Mouse (Mus musculus): ENCODE measurements around the gene Hoxb13. TPM values are rescaled to one million over a fixed set of nuclear protein-coding genes. Genes with fewer than 3 reads are reported as not detected.

Hoxb13 gene
- polyA plus RNA-seq, 2 experiments, result not detected

- Histone ChIP-seq H3K9me3 (ENCODE audit: control insufficient read depth, low read length) (no peaks in the 10 kb centered on the region), H3K9ac (ENCODE audit: low read depth, low read length, severe bottlenecking) (no peak overlapping the region), H3K4me3 (replicated peaks; ENCODE audit: low read length) (no peak overlapping the region), H3K4me1 (ENCODE audit: control insufficient read depth, insufficient read depth, low read length) (no peaks in the 10 kb centered on the region), H3K36me3 (ENCODE audit: control insufficient read depth, insufficient read depth, low read length) (no peaks in the 10 kb centered on the region), H3K4me2 (replicated peaks; ENCODE audit: low read depth, low read length, severe bottlenecking) (no peak overlapping the region), H3K27me3 (ENCODE audit: control insufficient read depth, insufficient read depth, low read length) (peaks cover 96% of the 10 kb centered on the region), H3K27ac (replicated peaks; ENCODE audit: low read depth, low read length) (no peak overlapping the region)
- WGBS, result 2% methylated on average over 6 of the region's 6 CpGs
- DNase-seq (ENCODE audit: low spot score) (no peak), ATAC-seq (ENCODE audit: low FRiP score, low read depth) (no peak)
- no peak for TF ChIP-seq POLR2A (IDR thresholded peaks at IDR 0.05; ENCODE audit: borderline replicate concordance, extremely low read depth, insufficient read depth, insufficient read length)
Measured at GRCm38 (mm10) chr11:96174881-96175280, 19.2 kb upstream of the Hoxb13 start.

- H3K4me2 ChIP-seq (replicated peaks; ENCODE audit: low read depth, low read length, severe bottlenecking), result no peak overlapping the region
Measured at GRCm38 (mm10) chr11:96175511-96175910, 18.6 kb upstream of the Hoxb13 start.

DNA sequence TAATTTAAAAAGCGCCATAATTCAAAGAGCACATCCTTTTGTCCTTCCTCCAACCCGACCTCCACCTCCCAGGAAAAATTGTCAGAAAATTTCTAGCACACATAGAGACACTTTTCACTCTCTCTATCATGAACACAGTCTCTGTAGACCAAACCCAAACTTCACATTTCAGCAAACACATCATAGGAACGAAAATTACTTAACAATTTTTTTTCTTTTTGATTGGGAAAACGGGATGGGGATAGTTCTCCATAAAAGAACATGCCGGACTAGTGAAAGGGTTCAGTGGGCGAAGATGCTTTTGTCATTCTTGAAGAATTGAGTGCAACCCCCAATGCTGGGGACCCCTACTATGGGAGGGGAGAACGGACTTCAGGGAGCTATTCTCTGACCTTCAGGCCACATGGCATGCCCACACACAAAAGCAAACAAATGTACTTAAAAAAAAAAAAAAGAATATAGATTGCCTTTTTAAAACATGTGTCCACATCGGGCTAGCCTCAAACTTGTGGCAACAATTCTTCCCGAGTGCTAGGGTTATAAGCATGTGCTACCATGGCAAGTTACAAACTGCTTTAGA, 18.1 kb upstream of the Hoxb13 start:
- no peaks in the 10 kb centered on the region for H3K4me1 ChIP-seq (ENCODE audit: control insufficient read depth, insufficient read depth, low read length)
- H3K36me3 ChIP-seq (ENCODE audit: control insufficient read depth, insufficient read depth, low read length), result no peaks in the 10 kb centered on the region
- no peaks in the 10 kb centered on the region for H3K9me3 ChIP-seq (ENCODE audit: control insufficient read depth, low read length)
- no peak for TF ChIP-seq POLR2A (IDR thresholded peaks at IDR 0.05; ENCODE audit: borderline replicate concordance, extremely low read depth, insufficient read depth, insufficient read length)
- DNase-seq (ENCODE audit: low spot score) (no peak), ATAC-seq (ENCODE audit: low FRiP score, low read depth) (no peak)
- WGBS, result 4% methylated on average over 9 of the region's 9 CpGs
- no peak overlapping the region for H3K9ac ChIP-seq (ENCODE audit: low read depth, low read length, severe bottlenecking)
- no peak overlapping the region for H3K4me2 ChIP-seq (replicated peaks; ENCODE audit: low read depth, low read length, severe bottlenecking)
- H3K4me3 ChIP-seq (replicated peaks; ENCODE audit: low read length), result no peak overlapping the region
- peaks cover 95% of the 10 kb centered on the region for H3K27me3 ChIP-seq (ENCODE audit: control insufficient read depth, insufficient read depth, low read length)
- H3K27ac ChIP-seq (replicated peaks; ENCODE audit: low read depth, low read length), result no peak overlapping the region

More at GRCm38 (mm10) chr11:96175511-96175910, 18.6 kb upstream of the Hoxb13 start:
- DNase-seq (ENCODE audit: low spot score), result no peak
- Histone ChIP-seq H3K27ac (replicated peaks; ENCODE audit: low read depth, low read length) (no peak overlapping the region), H3K4me3 (replicated peaks; ENCODE audit: low read length) (no peak overlapping the region), H3K4me1 (ENCODE audit: control insufficient read depth, insufficient read depth, low read length) (no peaks in the 10 kb centered on the region), H3K27me3 (ENCODE audit: control insufficient read depth, insufficient read depth, low read length) (peaks cover 96% of the 10 kb centered on the region), H3K9me3 (ENCODE audit: control insufficient read depth, low read length) (no peaks in the 10 kb centered on the region), H3K36me3 (ENCODE audit: control insufficient read depth, insufficient read depth, low read length) (no peaks in the 10 kb centered on the region), H3K9ac (ENCODE audit: low read depth, low read length, severe bottlenecking) (no peak overlapping the region)
- WGBS, result under 1% methylated on average over 17 of the region's 17 CpGs
- TF ChIP-seq POLR2A (IDR thresholded peaks at IDR 0.05; ENCODE audit: borderline replicate concordance, extremely low read depth, insufficient read depth, insufficient read length), result no peak
- no peak for ATAC-seq (ENCODE audit: low FRiP score, low read depth)

DNA sequence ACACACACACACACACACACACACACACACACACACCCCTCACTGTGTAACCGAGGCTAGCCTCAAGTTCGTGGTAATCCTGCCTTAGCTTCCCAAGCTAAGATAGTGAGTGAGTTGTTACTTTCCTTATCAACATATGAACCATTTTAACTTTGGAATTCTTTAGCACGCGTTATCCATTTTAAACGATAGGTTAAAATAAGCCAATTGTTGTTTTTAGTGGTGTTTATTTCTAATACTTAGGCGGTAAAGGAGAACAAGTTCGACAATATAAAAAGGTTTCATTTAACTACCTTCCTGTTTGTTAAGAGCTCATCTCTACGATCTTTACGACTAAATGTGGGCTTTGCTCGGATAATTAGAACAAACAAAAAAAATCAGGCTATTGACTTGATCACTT, 17.3 kb upstream of the Hoxb13 start:
- ATAC-seq (ENCODE audit: low FRiP score, low read depth), result no peak
- 1% methylated on average over 10 of the region's 10 CpGs for WGBS
- no peak overlapping the region for H3K4me2 ChIP-seq (replicated peaks; ENCODE audit: low read depth, low read length, severe bottlenecking)
- H3K9me3 ChIP-seq (ENCODE audit: control insufficient read depth, low read length), result no peaks in the 10 kb centered on the region
- H3K4me3 ChIP-seq (replicated peaks; ENCODE audit: low read length), result no peak overlapping the region
- no peak for TF ChIP-seq POLR2A (IDR thresholded peaks at IDR 0.05; ENCODE audit: borderline replicate concordance, extremely low read depth, insufficient read depth, insufficient read length)
- H3K27ac ChIP-seq (replicated peaks; ENCODE audit: low read depth, low read length), result no peak overlapping the region
- H3K4me1 ChIP-seq (ENCODE audit: control insufficient read depth, insufficient read depth, low read length), result no peaks in the 10 kb centered on the region
- peaks cover 97% of the 10 kb centered on the region for H3K27me3 ChIP-seq (ENCODE audit: control insufficient read depth, insufficient read depth, low read length)
- H3K9ac ChIP-seq (ENCODE audit: low read depth, low read length, severe bottlenecking), result no peak overlapping the region
- no peaks in the 10 kb centered on the region for H3K36me3 ChIP-seq (ENCODE audit: control insufficient read depth, insufficient read depth, low read length)
- DNase-seq (ENCODE audit: low spot score), result no peak

DNA sequence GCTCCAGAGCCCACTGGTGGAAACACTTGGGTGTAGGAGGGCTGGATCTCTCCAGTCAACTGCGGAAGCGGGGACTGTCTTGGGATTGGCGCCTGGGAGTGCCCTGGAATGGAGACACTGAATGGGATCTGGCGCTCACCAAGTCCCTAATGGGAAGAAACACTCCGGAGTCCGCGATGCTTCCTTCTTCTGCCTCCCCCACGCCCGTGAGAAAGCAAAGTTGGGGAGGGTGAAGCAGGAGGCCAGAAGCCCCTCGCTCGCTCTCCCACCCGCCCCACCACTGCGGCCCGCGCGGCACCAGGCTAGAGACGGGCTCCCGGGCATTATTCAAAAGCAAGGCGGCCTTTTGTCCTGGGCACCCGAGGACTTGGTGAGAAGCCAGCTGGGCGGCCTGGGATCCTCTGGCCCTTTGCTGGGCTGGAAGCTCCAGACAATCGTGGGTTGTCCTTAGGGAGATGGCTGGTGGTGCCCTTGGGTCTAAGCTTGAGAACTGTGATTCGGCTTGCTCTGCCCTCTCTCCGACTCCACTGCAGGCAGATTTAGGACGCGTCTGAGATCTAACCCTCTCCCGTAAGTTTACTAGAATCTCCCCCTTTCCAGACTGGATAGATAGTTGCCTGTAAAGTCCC, 16.5 kb upstream of the Hoxb13 start:
- WGBS, result under 1% methylated on average over 27 of the region's 27 CpGs
- Histone ChIP-seq H3K4me2 (replicated peaks; ENCODE audit: low read depth, low read length, severe bottlenecking) (no peak overlapping the region), H3K9ac (ENCODE audit: low read depth, low read length, severe bottlenecking) (no peak overlapping the region), H3K36me3 (ENCODE audit: control insufficient read depth, insufficient read depth, low read length) (no peaks in the 10 kb centered on the region), H3K4me3 (replicated peaks; ENCODE audit: low read length) (no peak overlapping the region), H3K9me3 (ENCODE audit: control insufficient read depth, low read length) (no peaks in the 10 kb centered on the region), H3K27me3 (ENCODE audit: control insufficient read depth, insufficient read depth, low read length) (peaks cover 97% of the 10 kb centered on the region), H3K4me1 (ENCODE audit: control insufficient read depth, insufficient read depth, low read length) (no peaks in the 10 kb centered on the region), H3K27ac (replicated peaks; ENCODE audit: low read depth, low read length) (no peak overlapping the region)
- DNase-seq (ENCODE audit: low spot score), result no peak
- TF ChIP-seq POLR2A (IDR thresholded peaks at IDR 0.05; ENCODE audit: borderline replicate concordance, extremely low read depth, insufficient read depth, insufficient read length), result no peak
- ATAC-seq (ENCODE audit: low FRiP score, low read depth), result no peak
